Mouse (Mus musculus) kidney, embryonic 14.5 days (tissue): ENCODE measurements around the gene Mapk9. TPM values are rescaled to one million over a fixed set of nuclear protein-coding genes. Genes with fewer than 3 reads are reported as not detected.
A peak's percentile ranks its signal among the peaks of the same experiment; 100 is the strongest.

Source experiments
- ATAC-seq: fragments of 200-750 bp; cut with Nextera tagmentation; 2 replicates; pipeline ENCODE4 v1.8.0; 2017; ENCODE audit warnings: moderate number of reproducible peaks, mild to moderate bottlenecking, moderate TSS enrichment, moderate library complexity; ENCODE audit not compliant: low FRiP score, low TSS enrichment
- H3K27ac ChIP-seq: fragments of 300-500 bp; sonication (generic); 2 replicates; pipeline ENCODE4 v1.5.1; 2014; ENCODE audit warnings: low read depth, mild to moderate bottlenecking, low read length, moderate library complexity, mixed read lengths
- H3K27me3 ChIP-seq: fragments of 300-500 bp; sonication (generic); 2 replicates; pipeline ENCODE4 v1.6.1; 2014; ENCODE audit warnings: mild to moderate bottlenecking, low read length; ENCODE audit not compliant: control insufficient read depth, insufficient read depth
- H3K36me3 ChIP-seq: fragments of 300-500 bp; sonication (generic); 2 replicates; pipeline ENCODE4 v1.6.1; 2014; ENCODE audit warnings: low read length, mixed read lengths; ENCODE audit not compliant: control insufficient read depth, insufficient read depth
- H3K4me1 ChIP-seq: fragments of 300-500 bp; sonication (generic); 2 replicates; pipeline ENCODE4 v1.6.1; 2014; ENCODE audit warnings: low read length, mixed read lengths; ENCODE audit not compliant: control insufficient read depth, insufficient read depth
- H3K4me2 ChIP-seq: fragments of 300-500 bp; sonication (generic); replicated peaks from 2 replicates; pipeline ENCODE4 v1.6.1; 2014; ENCODE audit warnings: low read depth, mild to moderate bottlenecking, low read length
- H3K4me3 ChIP-seq: fragments of 300-500 bp; sonication (generic); 2 replicates; pipeline ENCODE4 v1.5.1; 2014; ENCODE audit warnings: mild to moderate bottlenecking, low read length
- H3K9ac ChIP-seq: fragments of 300-500 bp; sonication (generic); 2 replicates; pipeline ENCODE4 v1.6.1; 2014; ENCODE audit warnings: low read depth, mild to moderate bottlenecking, low read length, moderate library complexity
- H3K9me3 ChIP-seq: fragments of 300-500 bp; sonication (generic); 2 replicates; pipeline ENCODE4 v1.6.1; 2016; ENCODE audit warnings: low read length; ENCODE audit not compliant: control insufficient read depth
- WGBS: fragments of 180-500 bp; shearing (Covaris S2); extraction: QIAGEN DNeasy Blood & Tissue Kit; methylation state at CpG from one replicate; pipeline ENCODE4 v1.1.7; 2014; 5-methylcytosine and 5-hydroxymethylcytosine counted together
- polyA plus RNA-seq: library from polyadenylated mRNA; unstranded; fragments of >200 nt; fragmentation: Nextera tagmentation; extraction: Ambion mirVana; gene quantifications from 2 replicates; pipeline ENCODE4 v1.2.1, GENCODE M21; 2014

The Mapk9 gene
- polyA plus RNA-seq, 1 experiment from 2014 or later, result 33.9 TPM

DNA sequence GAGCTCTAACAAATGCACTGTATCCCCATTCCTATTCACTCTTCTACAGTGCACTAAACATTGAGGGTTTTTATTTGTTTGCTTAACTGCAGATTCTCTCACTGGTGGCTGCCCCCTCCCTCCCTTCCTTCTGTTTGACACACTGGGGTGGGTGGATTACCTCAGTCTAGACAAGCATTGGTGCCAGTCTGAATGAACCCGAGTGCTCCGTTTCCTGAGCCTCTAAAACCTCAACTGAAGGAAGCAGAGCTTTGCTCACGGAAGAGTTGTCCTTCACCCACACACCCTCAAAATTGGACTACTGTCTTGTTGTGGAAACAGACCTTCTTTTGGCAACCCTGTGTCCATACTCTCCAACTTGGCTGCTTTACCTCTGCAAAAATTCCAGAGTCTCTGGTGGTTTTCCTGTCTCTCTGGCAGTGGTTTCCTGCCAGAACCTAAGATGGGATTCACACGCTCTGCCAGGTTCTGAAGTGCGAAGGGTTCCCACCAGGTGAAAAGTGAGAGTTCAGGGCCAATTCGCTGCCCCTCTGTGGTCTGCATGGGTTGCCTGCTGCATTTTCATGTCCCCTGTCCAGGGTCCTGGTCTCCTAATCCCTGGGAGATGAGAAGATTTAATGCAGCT is 49.5 kb downstream of the Mapk9 start:
- peaks cover 13% of the 10 kb centered on the region for H3K27me3 ChIP-seq
- peaks cover 6% of the 10 kb centered on the region; the same call in 1 of the 2 replicates for H3K9me3 ChIP-seq
- peaks cover under 1% of the 10 kb centered on the region; the same call in 1 of the 2 replicates for H3K4me1 ChIP-seq
- H3K9ac ChIP-seq, result no peak overlapping the region
- H3K27ac ChIP-seq, result no peak overlapping the region
- no peak for ATAC-seq
- H3K4me2 ChIP-seq, result no peak overlapping the region
- WGBS, result 57% methylated on average over 6 of the region's 6 CpGs
- H3K4me3 ChIP-seq, result no peak overlapping the region
- H3K36me3 ChIP-seq, result no peaks in the 10 kb centered on the region

DNA sequence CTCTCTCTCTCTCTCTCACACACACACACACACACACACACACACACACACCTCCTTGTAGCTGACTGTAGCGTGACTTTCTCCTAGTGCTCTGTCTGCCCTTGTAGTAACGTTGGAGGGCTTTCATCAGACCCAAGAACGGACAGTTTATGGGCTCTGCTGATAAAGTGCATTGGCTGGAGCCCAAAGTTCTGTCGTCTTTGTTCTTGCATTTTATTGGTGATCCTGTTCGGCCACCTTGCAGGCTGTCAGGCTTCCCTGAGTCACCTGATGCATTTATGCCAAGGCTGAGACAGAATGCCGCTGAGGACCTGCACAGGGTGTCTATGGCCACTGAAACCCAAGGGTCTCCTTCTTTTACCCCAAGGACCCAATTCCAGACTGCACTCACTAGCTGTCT is 53.5 kb downstream of the Mapk9 start:
- H3K36me3 ChIP-seq, result no peaks in the 10 kb centered on the region
- no peak overlapping the region for H3K4me3 ChIP-seq
- H3K4me1 ChIP-seq, result peaks cover 5% of the 10 kb centered on the region; the same call in 1 of the 2 replicates
- peaks cover 6% of the 10 kb centered on the region; the same call in 1 of the 2 replicates for H3K9me3 ChIP-seq
- ATAC-seq, result no peak
- H3K27me3 ChIP-seq, result peaks cover 32% of the 10 kb centered on the region
- 47% methylated on average over 6 of the region's 6 CpGs for WGBS
- no peak overlapping the region for H3K27ac ChIP-seq
- H3K9ac ChIP-seq, result no peak overlapping the region
- H3K4me2 ChIP-seq, result no peak overlapping the region

DNA sequence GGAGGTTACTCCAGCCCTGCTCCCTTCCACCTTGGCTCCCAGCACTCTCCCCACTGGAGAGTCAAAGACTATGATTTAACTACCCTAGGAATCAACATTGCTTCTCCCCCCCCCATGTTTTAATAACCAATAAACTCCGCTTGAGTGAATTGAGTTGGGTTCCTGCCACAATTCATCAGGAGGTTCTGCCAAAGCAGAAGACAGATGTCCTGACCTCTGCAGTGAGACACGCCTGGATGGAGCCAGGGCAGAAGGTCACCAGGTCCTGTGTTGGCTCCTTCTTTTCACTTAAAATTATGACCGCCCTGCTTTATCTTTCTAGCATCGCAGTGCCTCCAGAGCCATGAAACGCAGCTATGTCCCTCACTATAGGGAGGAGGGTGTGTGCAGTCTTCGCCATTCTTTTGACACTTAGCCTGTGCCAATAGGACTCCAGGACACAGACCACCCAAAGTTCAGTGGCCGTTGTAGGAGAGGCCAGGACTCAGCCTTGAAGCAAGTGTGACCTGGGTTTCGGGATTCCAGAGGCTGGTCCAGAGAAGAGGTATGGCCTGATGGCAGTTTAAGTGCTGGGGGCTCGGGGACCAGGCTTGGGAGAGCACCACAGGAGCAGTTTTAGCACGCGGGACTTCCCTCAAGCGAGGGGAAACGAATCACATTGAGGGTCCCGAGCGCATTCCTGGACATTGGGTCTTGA is 54.6 kb downstream of the Mapk9 start:
- Histone ChIP-seq H3K9me3 (peaks cover 6% of the 10 kb centered on the region; the same call in 1 of the 2 replicates), H3K4me1 (peaks cover 5% of the 10 kb centered on the region; the same call in 1 of the 2 replicates), H3K4me2 (peak overlapping the region; percentile 100), H3K27me3 (peaks cover 32% of the 10 kb centered on the region), H3K36me3 (no peaks in the 10 kb centered on the region), H3K9ac (peak overlapping the region; percentile 61; the same call in 1 of the 2 replicates), H3K4me3 (peak overlapping the region; percentile 57), H3K27ac (no peak overlapping the region)
- peak; percentile 62; the same call in 1 of the 2 replicates for ATAC-seq
- 6% methylated on average over 15 of the region's 15 CpGs for WGBS

GRCm38 (mm10) chr11:49901659-49902458 is 55.3 kb downstream of the Mapk9 start, which contains the start of gene Rasgef1c:
Gene Rasgef1c, plus strand, starts transcription at chr11:49901835.
- peaks cover 6% of the 10 kb centered on the region; the same call in 1 of the 2 replicates for H3K9me3 ChIP-seq
- peak within 1 kb of the TSS; percentile 61 for H3K9ac ChIP-seq
- WGBS, result 3% methylated on average over 59 of the region's 99 CpGs
- H3K27ac ChIP-seq, result no peak within 1 kb of the TSS
- peaks cover 5% of the 10 kb centered on the region; the same call in 1 of the 2 replicates for H3K4me1 ChIP-seq
- no peaks in the 10 kb centered on the region for H3K36me3 ChIP-seq
- H3K4me3 ChIP-seq, result peak within 1 kb of the TSS; percentile 57
- peaks cover 32% of the 10 kb centered on the region for H3K27me3 ChIP-seq
- peak; percentile 81 for ATAC-seq
- H3K4me2 ChIP-seq, result peak within 1 kb of the TSS; percentile 100

- Histone ChIP-seq H3K4me1 (peaks cover 5% of the 10 kb centered on the region; the same call in 1 of the 2 replicates), H3K4me2 (no peak overlapping the region), H3K4me3 (no peak overlapping the region), H3K27ac (no peak overlapping the region), H3K9me3 (no peaks in the 10 kb centered on the region), H3K36me3 (no peaks in the 10 kb centered on the region), H3K27me3 (peaks cover 32% of the 10 kb centered on the region), H3K9ac (no peak overlapping the region)
- no peak for ATAC-seq
- 13% methylated on average over 7 of the region's 7 CpGs for WGBS
Observed at GRCm38 (mm10) chr11:49903333-49903732, 56.8 kb downstream of the Mapk9 start.

- Histone ChIP-seq H3K36me3 (no peaks in the 10 kb centered on the region), H3K4me1 (no peaks in the 10 kb centered on the region), H3K4me3 (no peak overlapping the region), H3K4me2 (no peak overlapping the region), H3K9me3 (no peaks in the 10 kb centered on the region), H3K27ac (no peak overlapping the region), H3K27me3 (no peaks in the 10 kb centered on the region), H3K9ac (no peak overlapping the region)
- no peak for ATAC-seq
- WGBS, result 45% methylated on average over 15 of the region's 15 CpGs
Observed at GRCm38 (mm10) chr11:49918521-49919180, 72.1 kb downstream of the Mapk9 start.

DNA sequence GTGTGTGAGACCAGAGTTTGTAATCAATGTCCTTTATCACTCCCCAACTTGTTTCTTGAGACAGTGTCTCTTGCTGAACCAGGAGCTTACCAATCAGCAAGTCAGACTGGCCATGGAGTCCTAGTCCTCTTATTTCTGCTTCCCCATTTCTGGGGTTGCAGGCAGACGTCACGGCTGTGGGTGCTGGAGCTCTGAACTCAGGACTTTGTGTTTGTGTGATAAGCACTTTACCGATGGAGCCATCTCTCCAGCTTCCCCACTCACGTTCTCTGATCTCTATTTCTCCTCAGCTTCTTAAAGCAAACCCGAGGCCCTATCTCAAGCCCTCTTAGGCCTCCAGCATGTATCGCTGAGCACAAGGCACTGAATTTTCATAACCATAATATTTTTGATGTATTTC is 72.8 kb downstream of the Mapk9 start:
- 86% methylated on average over 6 of the region's 6 CpGs for WGBS
- Histone ChIP-seq H3K36me3 (no peaks in the 10 kb centered on the region), H3K9ac (no peak overlapping the region), H3K4me3 (no peak overlapping the region), H3K4me1 (no peaks in the 10 kb centered on the region), H3K4me2 (no peak overlapping the region), H3K27me3 (no peaks in the 10 kb centered on the region), H3K27ac (no peak overlapping the region), H3K9me3 (no peaks in the 10 kb centered on the region)
- ATAC-seq, result no peak

DNA sequence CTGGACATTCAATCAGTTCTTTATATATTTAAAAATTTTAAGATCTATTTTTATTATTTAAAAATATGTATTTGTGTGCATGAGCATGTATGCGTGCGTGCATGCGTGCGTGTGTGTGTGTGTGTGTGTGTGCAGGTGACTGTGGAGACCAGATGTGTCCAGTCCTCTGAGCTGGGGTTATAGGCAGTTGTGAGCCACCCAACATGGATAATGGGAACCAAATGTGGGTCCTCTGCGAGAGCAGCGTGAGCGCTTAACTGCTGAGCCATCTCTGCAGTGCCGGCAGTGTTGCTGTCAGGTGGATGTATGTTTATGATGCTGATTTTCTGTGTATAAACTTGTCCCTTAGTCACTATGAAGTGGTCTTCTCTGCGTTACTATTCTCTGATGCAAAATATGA is 77.0 kb downstream of the Mapk9 start:
- ATAC-seq, result no peak
- H3K4me2 ChIP-seq, result no peak overlapping the region
- 91% methylated on average over 9 of the region's 9 CpGs for WGBS

More for the DNA sequence above, 77.0 kb downstream of the Mapk9 start:
- Histone ChIP-seq H3K9ac (no peak overlapping the region), H3K27ac (no peak overlapping the region), H3K4me1 (no peaks in the 10 kb centered on the region; the same call in 1 of the 2 replicates), H3K27me3 (peaks cover 5% of the 10 kb centered on the region; the same call in 1 of the 2 replicates), H3K9me3 (no peaks in the 10 kb centered on the region), H3K36me3 (no peaks in the 10 kb centered on the region), H3K4me3 (no peak overlapping the region)
